Mouse (Mus musculus) kidney, adult 18-20 months (tissue): ENCODE data around the gene Sun5.

Source experiments
- DNase-seq: peaks from one replicate; pipeline ENCODE4 v3.0.0; 2021

The Sun5 gene

DNA sequence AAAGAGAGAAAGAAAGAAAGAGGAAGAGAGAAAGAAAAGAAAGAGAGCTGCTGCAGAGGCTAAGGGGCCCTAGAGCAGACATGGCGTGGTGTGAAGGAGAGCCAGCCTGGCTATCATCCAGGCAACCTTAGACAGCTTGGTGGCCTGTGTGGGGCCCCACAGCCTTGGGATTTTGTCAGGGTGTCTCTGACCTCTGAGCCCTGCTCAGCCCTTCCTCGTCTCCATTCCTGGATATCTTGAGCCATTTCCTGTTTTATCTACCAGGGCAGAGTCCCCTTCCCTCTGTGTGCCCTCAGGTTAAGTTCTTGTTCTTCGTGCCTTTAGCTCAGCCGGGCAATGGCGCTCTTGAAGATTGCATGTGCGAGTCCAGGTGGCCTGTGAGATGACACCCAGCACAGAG lies 62.0 kb downstream of the Sun5 start:
- DNase-seq: no peak

DNA sequence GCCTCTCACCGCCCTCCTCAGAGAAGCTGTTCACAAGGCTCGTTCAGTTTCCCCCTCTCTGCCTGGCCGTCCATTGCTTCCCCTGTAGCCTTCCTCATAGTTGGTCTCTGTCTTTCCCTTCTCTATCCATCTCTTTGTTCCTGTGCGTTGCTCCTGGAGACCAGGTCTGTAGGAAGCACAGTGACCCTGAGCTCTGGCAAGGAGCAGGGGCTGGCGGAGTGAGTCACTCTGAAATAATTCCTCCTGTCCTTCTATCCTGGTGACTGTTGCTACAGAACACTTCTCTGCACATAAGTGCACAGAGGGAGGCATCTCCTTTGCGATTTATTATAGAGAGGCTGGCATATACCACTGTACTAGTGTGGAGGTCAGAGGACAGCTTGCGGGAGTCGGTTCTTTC lies 62.7 kb downstream of the Sun5 start:
- DNase-seq: no peak

DNA sequence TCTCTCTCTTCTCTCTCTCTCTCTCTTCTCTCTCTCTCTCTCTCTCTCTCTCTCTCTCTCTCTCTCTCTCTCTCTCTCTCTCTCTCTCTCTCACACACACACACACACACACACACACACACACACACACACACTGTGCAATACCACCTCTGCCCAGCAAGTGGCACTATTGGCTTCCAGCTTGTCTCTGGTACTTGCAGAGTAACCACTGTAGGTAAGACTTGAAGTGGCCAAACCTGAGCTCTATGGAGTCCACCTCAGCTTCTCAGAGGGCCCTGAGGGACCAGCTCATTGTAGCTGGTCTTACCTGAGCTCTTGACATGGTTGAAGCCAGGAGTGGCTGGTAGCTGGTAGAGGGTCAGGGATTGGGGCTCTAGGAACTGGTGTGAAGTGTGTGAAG lies 63.4 kb downstream of the Sun5 start:
- peak; percentile 60 for DNase-seq
